Mouse (Mus musculus) cerebellum, adult 9-11 months (tissue): ENCODE measurements around the gene Tmod4.
"Not testable (repeated sequence)": the region's sequence is repeated elsewhere in the genome, so short reads cannot be mapped to it uniquely, and the experiment has no call there.

Experiments used
- DNase-seq: peaks from one replicate; pipeline ENCODE4 v3.0.0; 2022

Gene Tmod4

GRCm38 (mm10) chr3:95124246-95124645, at the start of gene Tmod4:
TSS of gene Tmod4 (plus strand) at chr3:95124476.
- no peak for DNase-seq

- DNase-seq = no peak
Measured at GRCm38 (mm10) chr3:95088071-95088470, 36.2 kb upstream of the Tmod4 start.

DNA sequence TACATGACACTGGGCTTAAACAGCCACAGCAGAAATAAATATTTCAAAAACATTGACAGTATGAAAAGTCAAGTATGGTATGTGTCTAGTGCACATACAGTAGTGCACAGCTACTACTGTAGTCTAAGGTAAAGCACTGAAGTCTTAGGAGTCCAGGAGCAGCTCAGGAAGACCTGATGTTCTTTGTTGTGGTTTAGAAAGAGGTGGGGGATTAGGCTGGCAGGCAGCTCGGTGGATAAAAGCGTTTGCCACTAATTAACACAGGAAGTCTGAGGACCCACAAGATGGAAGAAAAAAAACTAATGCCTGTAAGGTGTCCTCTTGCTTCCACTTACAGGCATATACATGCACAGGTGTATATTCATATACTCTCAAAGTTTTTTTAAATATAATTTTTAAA, 23.4 kb upstream of the Tmod4 start:
- no peak for DNase-seq

DNA sequence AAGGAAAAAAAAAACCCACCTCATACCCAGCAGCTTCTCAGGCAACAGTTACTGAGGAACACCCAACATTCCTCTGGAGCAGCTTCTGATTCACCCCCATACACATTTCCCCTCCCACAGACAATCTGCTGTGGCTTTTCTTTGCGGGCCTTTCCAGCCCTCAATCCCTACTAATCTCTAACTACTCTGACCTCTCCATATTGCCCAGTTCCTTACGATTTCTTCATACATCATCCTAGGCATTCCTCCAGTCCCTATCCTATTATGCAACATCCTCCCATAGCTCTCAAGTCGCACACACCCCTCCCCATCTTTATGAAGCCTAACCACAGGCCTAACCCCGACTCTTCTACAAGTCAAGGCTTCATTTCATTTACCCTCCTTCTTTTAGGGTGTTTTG, 19.2 kb upstream of the Tmod4 start:
- DNase-seq = no peak

- DNase-seq = no peak
Measured at GRCm38 (mm10) chr3:95105586-95106337, 18.5 kb upstream of the Tmod4 start.

- DNase-seq = peak; percentile 98
Measured at GRCm38 (mm10) chr3:95106338-95107117, 17.7 kb upstream of the Tmod4 start, which contains the start of gene Pip5k1a. TSS of gene Pip5k1a (minus strand) at chr3:95106930.

DNA sequence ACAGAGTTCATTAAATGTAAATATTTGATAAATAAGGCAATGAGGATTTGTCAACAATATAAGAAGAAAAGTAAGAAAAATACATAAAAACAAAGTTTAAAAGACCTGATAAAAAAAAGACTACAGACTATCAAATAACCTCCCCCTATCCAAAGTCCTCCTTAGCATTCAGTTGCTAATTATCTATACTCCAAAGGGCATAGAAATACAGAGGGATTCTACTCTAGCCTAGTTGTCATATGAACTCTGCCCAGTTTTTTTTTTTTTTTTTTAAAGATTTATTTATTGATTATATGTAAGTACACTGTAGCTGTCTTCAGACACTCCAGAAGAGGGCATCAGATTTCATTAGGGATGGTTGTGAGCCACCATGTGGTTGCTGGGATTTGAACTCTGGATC, 17.0 kb upstream of the Tmod4 start:
- DNase-seq = not testable (repeated sequence)

DNA sequence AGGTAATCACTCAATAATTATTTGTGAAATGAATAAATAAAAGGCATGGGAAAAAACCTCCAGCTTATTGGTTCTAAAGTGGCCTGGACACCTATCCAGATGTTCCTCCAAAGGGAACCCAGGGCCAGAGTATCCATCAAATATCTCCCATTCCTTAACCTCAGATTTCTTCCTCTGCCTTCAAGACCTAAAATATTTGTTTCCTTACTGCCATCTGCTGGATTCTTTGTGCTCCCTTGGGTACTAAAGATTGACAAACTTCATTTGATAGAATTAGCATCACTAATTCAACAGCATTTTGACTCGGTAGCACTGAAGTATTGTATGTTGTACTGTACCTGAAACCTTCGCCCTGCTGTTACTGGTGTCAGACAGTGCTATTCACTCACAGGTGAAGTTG, 16.4 kb upstream of the Tmod4 start:
- DNase-seq = no peak

GRCm38 (mm10) chr3:95110911-95111726, 13.2 kb upstream of the Tmod4 start, which contains the start of gene Vps72:
TSS of gene Vps72 (plus strand) at chr3:95111022.
- DNase-seq = peak; percentile 87

DNA sequence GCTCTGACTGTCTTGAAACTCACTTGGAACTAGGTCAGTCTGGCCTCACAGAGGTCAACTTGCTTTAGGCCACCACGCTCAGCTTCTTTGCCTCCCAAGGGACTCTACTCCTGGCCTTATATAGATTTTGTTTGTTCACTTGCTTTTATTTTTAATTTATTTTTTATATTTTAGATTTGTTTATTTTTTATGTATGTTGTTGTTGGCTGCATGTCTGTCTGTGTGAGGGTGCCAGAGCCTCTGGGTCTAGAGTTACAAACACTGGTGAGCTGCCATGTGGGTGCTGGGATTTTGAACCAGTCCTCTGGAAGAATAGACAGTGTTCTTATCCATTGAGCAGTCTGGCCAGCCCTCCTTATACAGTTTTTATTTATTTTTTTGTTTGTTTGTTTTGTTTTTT, 11.5 kb upstream of the Tmod4 start:
- DNase-seq = no peak

- DNase-seq = no peak
Measured at GRCm38 (mm10) chr3:95117751-95118150, 6.5 kb upstream of the Tmod4 start.

DNA sequence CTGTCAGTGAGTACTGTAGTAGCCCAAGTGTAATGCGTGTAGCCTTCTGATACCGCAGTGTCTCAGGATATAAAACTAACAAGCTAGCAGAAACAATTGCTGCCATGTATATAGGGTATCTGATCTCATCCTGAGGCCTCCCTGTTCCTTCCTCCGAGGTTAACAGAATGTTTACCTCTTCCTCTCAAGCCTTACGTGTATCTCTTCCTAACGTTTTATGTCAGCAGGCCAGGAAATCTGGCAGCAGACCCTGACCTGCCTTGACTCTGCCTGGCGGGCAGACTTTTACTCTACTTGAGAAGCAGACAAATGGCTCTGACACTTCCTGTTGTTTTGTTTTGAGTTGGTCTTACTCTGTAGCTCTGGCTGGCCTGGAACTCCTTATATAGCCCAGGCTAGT, 2.7 kb upstream of the Tmod4 start:
- DNase-seq = no peak

- no peak for DNase-seq
Measured at GRCm38 (mm10) chr3:95124972-95125371, 696 bp downstream of the Tmod4 start.

DNA sequence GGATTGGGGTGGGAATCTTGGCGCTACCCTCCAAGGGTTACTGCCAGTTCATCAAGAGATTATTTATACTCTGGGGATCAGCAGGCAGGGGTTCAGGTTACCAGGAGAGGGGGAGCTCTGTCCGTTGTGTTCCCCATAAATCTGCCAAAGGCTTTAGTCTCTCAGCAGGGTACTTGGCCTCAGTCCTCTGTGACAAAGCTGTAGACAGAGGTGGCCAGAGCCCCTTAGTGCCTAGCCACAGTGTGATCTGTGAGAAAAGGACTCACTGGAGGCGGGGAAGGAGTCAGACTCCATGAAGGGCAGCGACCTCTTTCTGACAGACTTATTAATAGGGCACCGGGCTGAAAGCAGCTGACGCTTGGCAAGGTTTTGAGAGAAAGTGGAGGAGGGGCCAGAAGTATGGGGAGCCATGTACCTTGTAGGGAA, 5.0 kb downstream of the Tmod4 start:
- peak; percentile 82 for DNase-seq

- no peak for DNase-seq
Measured at GRCm38 (mm10) chr3:95130081-95130480, 5.8 kb downstream of the Tmod4 start.

DNA sequence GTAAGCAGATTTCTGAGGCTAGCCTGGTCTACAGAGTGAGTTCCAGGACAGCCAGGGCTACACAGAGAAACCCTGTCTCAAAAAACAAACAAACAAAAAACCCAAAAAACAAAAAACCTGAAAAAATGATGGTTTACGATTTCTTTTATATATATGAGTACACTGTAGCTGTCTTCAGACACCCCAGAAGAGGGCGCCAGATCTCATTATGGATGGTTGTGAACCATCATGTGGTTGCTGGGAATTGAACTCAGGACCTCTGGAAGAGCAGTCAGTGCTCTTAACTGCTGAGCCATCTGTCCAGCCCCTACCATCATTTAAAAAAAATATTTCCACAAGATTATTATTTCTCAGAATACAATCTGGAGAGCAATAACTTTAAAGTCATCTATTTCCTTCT, 8.1 kb downstream of the Tmod4 start:
- not testable (repeated sequence) for DNase-seq

GRCm38 (mm10) chr3:95133176-95133575, 8.9 kb downstream of the Tmod4 start:
- DNase-seq = no peak

GRCm38 (mm10) chr3:95133680-95134101, 9.4 kb downstream of the Tmod4 start, which contains the start of the genes Scnm1 and Lysmd1:
TSS of gene Scnm1 (minus strand) at chr3:95134011.
TSS of gene Lysmd1 (plus strand) at chr3:95134088.
- DNase-seq = peak; percentile 96

DNA sequence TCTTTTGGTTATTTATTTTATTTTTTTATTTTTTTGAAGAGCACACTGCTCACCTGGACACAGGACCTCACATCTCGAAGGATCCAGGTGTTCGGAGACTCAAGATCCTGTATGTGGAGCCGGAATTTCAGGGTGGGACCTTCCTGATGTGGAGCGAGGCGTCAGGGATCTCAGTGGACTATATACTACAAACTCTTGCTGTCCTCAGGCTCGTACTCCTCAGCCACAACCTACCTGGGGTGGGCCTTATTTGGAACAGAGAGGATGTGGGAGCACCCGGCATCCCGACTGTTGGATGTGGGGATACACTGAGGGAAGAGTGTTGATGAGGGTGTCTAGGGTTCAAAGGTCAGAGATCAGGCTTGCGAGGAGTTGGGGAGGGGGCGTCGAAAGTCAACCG, 9.9 kb downstream of the Tmod4 start:
- DNase-seq = not testable (repeated sequence)

DNA sequence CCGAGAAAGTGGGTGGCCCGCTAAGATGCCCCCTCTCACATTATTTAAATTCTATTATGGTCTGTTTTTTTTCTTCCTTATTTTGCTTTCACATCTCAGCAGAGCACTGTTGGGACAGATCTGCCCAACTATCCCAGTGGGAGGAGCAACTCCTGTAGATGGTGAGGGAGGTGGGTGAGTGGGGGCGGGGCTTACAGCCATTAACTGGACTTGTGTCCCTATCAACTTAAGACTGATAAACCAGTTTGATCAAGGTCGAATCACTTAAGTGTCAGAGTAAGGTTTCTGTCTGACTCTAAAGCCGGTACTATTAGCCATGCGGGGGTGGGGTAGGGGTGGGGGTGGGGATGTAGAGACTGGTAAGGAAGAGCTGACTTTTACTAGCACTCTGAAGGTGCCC, 10.7 kb downstream of the Tmod4 start:
- peak; percentile 74 for DNase-seq

GRCm38 (mm10) chr3:95135433-95136052, 11.3 kb downstream of the Tmod4 start:
- no peak for DNase-seq

DNA sequence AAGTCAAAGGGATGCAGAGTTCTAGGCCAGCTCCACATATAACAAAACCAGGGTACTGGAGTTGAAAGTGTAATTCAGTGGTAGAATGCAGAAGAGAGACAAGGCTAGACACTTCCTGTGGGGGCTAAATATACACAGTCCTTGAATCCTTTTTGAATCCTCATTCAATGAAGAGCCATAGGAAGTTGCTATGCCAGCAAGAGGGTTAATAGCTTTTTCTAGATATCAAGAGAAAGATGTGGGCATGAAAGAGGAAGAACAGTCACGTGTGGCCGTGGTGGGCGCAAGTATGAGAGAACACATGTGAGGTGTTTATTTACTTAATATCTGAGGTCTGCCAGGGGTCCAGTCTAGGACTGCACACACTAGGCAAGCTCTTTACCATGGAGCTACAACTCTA, 12.1 kb downstream of the Tmod4 start:
- no peak for DNase-seq
